Mouse (Mus musculus) Patski (cell line): Measurements from ENCODE around the gene Ap2s1. TPM values are rescaled to one million over a fixed set of nuclear protein-coding genes. Genes with fewer than 3 reads are reported as not detected.

ENCODE experiments used
- ATAC-seq: fragments of 100-300 bp; one replicate; pipeline ENCODE4 v1.8.0; 2021
- CTCF ChIA-PET: fragments of 350-600 bp; sonication (Branson Sonifier 250); formaldehyde crosslinking; loops from one replicate; lab custom pipeline; 2022; ENCODE audit warnings: inconsistent platforms; lab: Charles Lee
- POLR2A ChIA-PET: fragments of 350-600 bp; sonication (Branson Sonifier 250); formaldehyde crosslinking; loops from one replicate; lab custom pipeline; 2022; ENCODE audit warnings: antibody characterized with exemption, inconsistent platforms; lab: Charles Lee
- DNase-seq: peaks from one replicate; pipeline ENCODE4 v3.0.0-alpha.2; 2011; ENCODE audit warnings: low read depth, low spot score
- H3K27me3 ChIP-seq: fragments of 371-371 bp; one replicate; pipeline ENCODE4 v1.5.1; 2021
- CTCF ChIP-seq: fragments of 100-300 bp; IDR thresholded peaks from one replicate; pipeline ENCODE4 v1.5.1; 2021
- in situ Hi-C: fragments of 300-500 bp; cut with MboI; formaldehyde crosslinking; loops from 3 replicates; pipeline ENCODE4 v1.11.1; 2018; ENCODE audit warnings: low pct_unique_long_range_greater_than_20kb, mixed read lengths
- polyA plus RNA-seq: library from polyadenylated mRNA; unstranded; gene quantifications from one replicate; pipeline ENCODE4 v1.2.3, GENCODE M21; 2021

Gene Ap2s1
- polyA plus RNA-seq, 1 experiment from 2014 or later: 222 TPM

- no peak for TF ChIP-seq CTCF
- DNase-seq: no peak
- no peak for ATAC-seq
- ChIA-PET POLR2A (no interaction called here), CTCF (no interaction called here)
- no peaks in the 10 kb centered on the region for H3K27me3 ChIP-seq
- in situ Hi-C loops: loop anchor here (5.0 kb wide), 1 partner anchor 50 kb away; no protein-coding TSS in a partner anchor
Measured at GRCm38 (mm10) chr7:16747656-16748055, 9.4 kb downstream of the Ap2s1 start.

DNA sequence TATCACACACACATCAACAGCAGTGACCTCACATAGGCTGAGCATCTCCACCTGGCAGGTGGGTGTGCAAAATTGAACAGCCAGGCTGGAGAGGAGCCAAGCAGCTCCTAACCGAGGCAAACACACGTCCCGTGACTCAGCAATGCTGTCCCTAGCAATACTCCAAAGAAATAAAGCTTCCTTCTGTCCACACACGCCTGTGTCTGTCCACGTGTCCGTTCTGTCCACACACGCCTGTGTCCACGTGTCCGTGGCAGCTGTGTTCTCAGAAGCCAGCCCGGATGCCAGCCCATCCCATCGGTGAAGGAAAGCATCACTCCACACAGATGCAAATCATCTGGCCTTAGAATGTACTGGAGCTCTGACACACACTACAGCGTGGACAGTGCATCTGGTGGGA, 13.8 kb downstream of the Ap2s1 start:
- ChIA-PET CTCF (no interaction called here), POLR2A (no interaction called here)
- no peak for DNase-seq
- in situ Hi-C loops: no loop called here
- no peak for TF ChIP-seq CTCF
- no peaks in the 10 kb centered on the region for H3K27me3 ChIP-seq
- ATAC-seq: no peak

- DNase-seq: no peak
- ChIA-PET CTCF (no interaction called here), POLR2A (no interaction called here)
- H3K27me3 ChIP-seq: no peaks in the 10 kb centered on the region
- no peak for ATAC-seq
- TF ChIP-seq CTCF: no peak
- in situ Hi-C loops: no loop called here
Measured at GRCm38 (mm10) chr7:16755362-16756017, 17.3 kb downstream of the Ap2s1 start.

DNA sequence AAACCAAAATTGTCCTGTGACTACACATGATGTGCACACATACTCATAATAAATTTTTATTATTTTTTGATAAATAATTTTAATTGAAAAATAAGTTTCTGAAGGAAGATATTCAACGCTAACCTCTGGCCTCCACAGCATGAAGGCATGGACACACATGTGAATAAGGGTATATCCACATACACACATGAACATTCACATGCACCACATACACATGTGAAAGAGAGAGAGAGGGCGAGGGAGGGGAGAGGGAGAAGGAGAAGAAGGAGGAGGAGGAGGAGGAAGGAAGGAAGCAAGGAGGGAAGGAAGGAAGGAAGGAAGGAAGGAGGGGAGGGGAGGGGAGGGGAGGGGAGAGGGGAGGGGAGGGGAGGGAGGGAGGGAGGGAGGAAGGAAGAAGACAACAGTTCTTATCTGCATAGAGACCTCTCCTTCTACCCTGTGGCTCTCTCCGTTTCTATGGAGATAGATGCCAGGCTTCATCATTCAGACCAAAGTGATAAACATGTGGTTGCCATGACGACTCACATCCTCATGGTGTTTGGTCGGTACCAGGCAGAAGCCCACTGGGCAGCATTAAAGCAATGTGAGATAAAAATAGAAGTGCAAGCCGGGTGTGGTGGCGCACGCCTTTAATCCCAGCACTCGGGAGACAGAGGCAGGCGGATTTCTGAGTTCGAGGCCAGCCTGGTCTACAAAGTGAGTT, 20.8 kb downstream of the Ap2s1 start:
- in situ Hi-C loops: no loop called here
- no peak for TF ChIP-seq CTCF
- DNase-seq: no peak
- no peaks in the 10 kb centered on the region for H3K27me3 ChIP-seq
- ChIA-PET CTCF (no interaction called here), POLR2A (no interaction called here)
- ATAC-seq: no peak

- no peak for TF ChIP-seq CTCF
- CTCF ChIA-PET: no interaction called here
- in situ Hi-C loops: no loop called here
- ATAC-seq (no peak), DNase-seq (no peak)
- POLR2A ChIA-PET: interaction anchor here (0.7 kb wide), 1 partner anchor 37 kb away, joined by 3 read pairs; no protein-coding TSS in a partner anchor
- no peaks in the 10 kb centered on the region for H3K27me3 ChIP-seq
Measured at GRCm38 (mm10) chr7:16760292-16760691, 22.1 kb downstream of the Ap2s1 start.

- ATAC-seq (no peak), DNase-seq (no peak)
- in situ Hi-C loops: no loop called here
- no peak for TF ChIP-seq CTCF
- H3K27me3 ChIP-seq: no peaks in the 10 kb centered on the region
- ChIA-PET CTCF (interaction anchor here (1.4 kb wide), 1 partner anchor 15 kb away, joined by 5 read pairs; no protein-coding TSS in a partner anchor), POLR2A (interaction anchor here (0.7 kb wide), 1 partner anchor 36 kb away, joined by 3 read pairs; no protein-coding TSS in a partner anchor)
Measured at GRCm38 (mm10) chr7:16761005-16761481, 22.8 kb downstream of the Ap2s1 start.

DNA sequence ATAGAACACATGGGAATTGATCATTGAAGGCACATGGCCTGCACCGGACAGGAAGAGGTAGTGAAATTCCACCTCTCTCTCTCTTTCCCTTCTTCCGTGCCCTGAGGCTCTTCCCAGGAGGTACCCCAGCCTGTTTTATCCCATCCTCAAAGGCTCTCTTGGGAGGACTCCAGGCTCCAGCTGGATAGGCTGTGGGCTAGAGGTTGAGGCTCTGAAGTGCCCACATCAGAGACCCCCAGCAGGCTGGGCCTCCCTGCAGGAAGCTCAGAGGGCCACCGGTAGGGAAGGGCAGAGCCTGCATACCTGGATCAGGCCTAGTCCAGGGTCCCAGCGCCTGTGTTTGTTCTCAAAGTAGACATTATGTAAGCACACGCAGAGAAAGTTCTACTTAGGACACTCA, 23.4 kb downstream of the Ap2s1 start:
- in situ Hi-C loops: no loop called here
- ChIA-PET POLR2A (no interaction called here), CTCF (interaction anchor here (1.4 kb wide), 1 partner anchor 15 kb away, joined by 5 read pairs; no protein-coding TSS in a partner anchor)
- TF ChIP-seq CTCF: no peak
- ATAC-seq (no peak), DNase-seq (no peak)
- H3K27me3 ChIP-seq: no peaks in the 10 kb centered on the region

DNA sequence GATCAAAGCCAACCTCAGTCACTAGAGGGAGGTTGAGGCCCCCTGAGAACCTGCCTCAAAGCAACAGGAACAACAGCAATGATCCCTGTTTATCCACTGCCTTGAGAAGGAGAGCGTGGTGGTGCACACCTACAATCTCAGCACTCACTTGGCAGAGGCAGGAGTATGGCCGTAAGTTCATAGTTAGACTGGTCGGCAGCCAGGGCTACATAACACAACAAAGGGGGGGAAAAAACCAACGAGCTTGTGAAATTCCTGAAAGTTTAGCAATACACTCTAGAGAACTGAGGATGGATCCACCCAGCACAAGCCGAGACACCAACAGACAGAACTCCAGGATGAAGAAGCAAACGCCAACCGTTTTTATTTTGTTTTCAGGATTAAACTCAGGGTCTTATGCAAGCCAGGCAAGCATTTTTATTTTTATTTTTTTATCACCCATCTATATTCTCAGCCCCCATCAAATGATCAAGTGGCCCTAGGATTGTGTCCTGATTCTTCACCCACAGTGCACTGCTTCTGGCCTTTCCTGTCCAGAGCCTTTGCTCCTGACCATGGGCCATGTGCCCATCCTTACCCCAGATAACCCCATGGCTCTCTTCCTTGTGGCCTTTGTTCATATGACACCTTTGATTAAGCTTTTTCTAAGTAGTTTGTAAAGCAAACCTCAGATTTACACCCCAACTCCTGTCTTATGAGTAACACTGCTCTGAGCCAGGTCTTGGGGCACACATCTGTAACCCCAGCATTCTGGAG, 25.4 kb downstream of the Ap2s1 start:
- in situ Hi-C loops: no loop called here
- TF ChIP-seq CTCF: no peak
- CTCF ChIA-PET: interaction anchor here (1.2 kb wide), 1 partner anchor 10 kb away, joined by 5 read pairs; no protein-coding TSS in a partner anchor
- POLR2A ChIA-PET: no interaction called here
- H3K27me3 ChIP-seq: no peaks in the 10 kb centered on the region
- ATAC-seq (no peak), DNase-seq (no peak)

DNA sequence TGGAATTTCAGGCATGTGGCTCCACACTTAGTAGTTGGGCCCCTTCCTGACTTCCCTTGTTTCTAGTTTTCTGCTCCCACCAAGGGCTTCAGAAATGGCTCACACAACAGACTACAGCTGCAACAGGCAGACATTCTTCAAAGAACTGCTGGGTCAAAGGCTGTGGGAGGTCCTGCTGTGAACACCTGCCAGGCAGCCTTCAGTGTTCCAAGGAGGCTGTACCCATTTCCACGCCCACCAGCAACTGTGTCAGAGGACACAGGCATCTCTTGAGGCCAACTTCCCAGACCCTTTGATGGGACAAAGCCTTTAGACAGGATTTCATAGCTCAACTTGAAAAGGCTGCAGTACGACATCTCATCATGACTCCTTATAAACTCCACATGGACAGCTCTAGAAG, 28.2 kb downstream of the Ap2s1 start:
- ATAC-seq: no peak

DNA sequence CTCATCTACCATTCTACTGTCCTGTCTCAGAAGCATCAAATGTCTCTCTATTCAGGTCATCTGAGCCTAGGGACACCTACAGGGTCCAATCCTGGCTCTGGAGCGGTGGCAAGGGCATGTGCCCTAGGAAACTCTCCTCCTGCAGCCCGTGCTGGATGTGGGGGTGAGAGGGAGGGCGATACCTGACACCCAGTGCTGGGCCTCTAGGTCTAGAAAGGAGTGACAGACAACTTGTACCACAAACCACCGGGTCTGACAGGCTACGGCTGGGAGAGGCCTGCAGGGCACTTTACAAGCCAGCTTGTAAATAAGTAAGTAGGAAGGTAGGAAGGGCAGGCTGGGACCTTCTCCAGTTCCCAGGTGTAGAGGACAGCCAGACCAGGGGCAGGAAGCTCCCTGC, 37.7 kb downstream of the Ap2s1 start:
- H3K27me3 ChIP-seq: no peaks in the 10 kb centered on the region
- no peak for DNase-seq
- POLR2A ChIA-PET: no interaction called here
- CTCF ChIA-PET: no interaction called here
- in situ Hi-C loops: no loop called here
- no peak for ATAC-seq
- no peak for TF ChIP-seq CTCF

More for the DNA sequence above, 28.2 kb downstream of the Ap2s1 start:
- TF ChIP-seq CTCF: no peak
- no peaks in the 10 kb centered on the region for H3K27me3 ChIP-seq
- DNase-seq: no peak
- in situ Hi-C loops: no loop called here
- POLR2A ChIA-PET: no interaction called here
- CTCF ChIA-PET: no interaction called here
